Mouse (Mus musculus): Measurements from ENCODE around the gene Il4i1. TPM values are rescaled to one million over a fixed set of nuclear protein-coding genes. Genes with fewer than 3 reads are reported as not detected.
A peak's percentile ranks its signal among the peaks of the same experiment; 100 is the strongest.

The Il4i1 gene
- total RNA-seq, 2 experiments from 2014 or later = 1.0 to 6.4 TPM

- DNase-seq = no peak
- intact Hi-C loops (cut with DNase I) = no loop called here
Observed at GRCm38 (mm10) chr7:44817441-44817840, 1.3 kb downstream of the Il4i1 start.

GRCm38 (mm10) chr7:44818164-44818563 lies 2.0 kb downstream of the Il4i1 start:
- DNase-seq = no peak
- intact Hi-C loops (cut with DNase I) = no loop called here

GRCm38 (mm10) chr7:44818751-44819235 lies 2.6 kb downstream of the Il4i1 start:
- peak; percentile 67 to 75 for DNase-seq
- intact Hi-C loops (cut with DNase I) = no loop called here

GRCm38 (mm10) chr7:44819391-44819790 lies 3.2 kb downstream of the Il4i1 start:
- intact Hi-C loops (cut with DNase I) = no loop called here
- DNase-seq = no peak

GRCm38 (mm10) chr7:44819863-44820262 lies 3.7 kb downstream of the Il4i1 start:
- intact Hi-C loops (cut with DNase I) = loop anchor here (10.0 kb wide), 1 partner anchor 175 kb away; no protein-coding TSS in a partner anchor
- peak in 1 of 2 experiments; percentile 13 for DNase-seq

- intact Hi-C loops (cut with DNase I) = loop anchor here (10.0 kb wide), 1 partner anchor 176 kb away; no protein-coding TSS in a partner anchor
- no peak for DNase-seq
Observed at GRCm38 (mm10) chr7:44820525-44820924, 4.3 kb downstream of the Il4i1 start.

- intact Hi-C loops (cut with DNase I) = loop anchor here (10.0 kb wide), 1 partner anchor 177 kb away; no protein-coding TSS in a partner anchor
- DNase-seq = no peak
Observed at GRCm38 (mm10) chr7:44821666-44822448, 5.7 kb downstream of the Il4i1 start.

- intact Hi-C loops (cut with DNase I) = loop anchor here (10.0 kb wide), 1 partner anchor 179 kb away; no protein-coding TSS in a partner anchor
Observed at GRCm38 (mm10) chr7:44823409-44823808, 7.2 kb downstream of the Il4i1 start.

GRCm38 (mm10) chr7:44824872-44825271 lies 8.7 kb downstream of the Il4i1 start:
- DNase-seq = peak; percentile 54 to 81
- intact Hi-C loops (cut with DNase I) = loop anchor here (2.0 to 10.0 kb wide), 2 partner anchors 100 to 180 kb away; no protein-coding TSS in a partner anchor

More at GRCm38 (mm10) chr7:44823409-44823808, 7.2 kb downstream of the Il4i1 start:
- no peak for DNase-seq

- DNase-seq = no peak
- intact Hi-C loops (cut with DNase I) = loop anchor here (10.0 kb wide), 1 partner anchor 182 kb away; no protein-coding TSS in a partner anchor
Observed at GRCm38 (mm10) chr7:44826771-44827170, 10.6 kb downstream of the Il4i1 start.

GRCm38 (mm10) chr7:44828706-44829105 lies 12.5 kb downstream of the Il4i1 start:
- DNase-seq = peak in 1 of 2 experiments; percentile 14

GRCm38 (mm10) chr7:44832763-44833162 lies 16.6 kb downstream of the Il4i1 start:
- DNase-seq = no peak
- intact Hi-C loops (cut with DNase I) = no loop called here

More at GRCm38 (mm10) chr7:44828706-44829105, 12.5 kb downstream of the Il4i1 start:
- intact Hi-C loops (cut with DNase I) = loop anchor here (10.0 kb wide), 1 partner anchor 184 kb away; no protein-coding TSS in a partner anchor

GRCm38 (mm10) chr7:44835373-44836015 lies 19.3 kb downstream of the Il4i1 start:
- intact Hi-C loops (cut with DNase I) = no loop called here

GRCm38 (mm10) chr7:44836016-44836404 lies 19.8 kb downstream of the Il4i1 start:
- intact Hi-C loops (cut with DNase I) = no loop called here
- no peak for DNase-seq

More at GRCm38 (mm10) chr7:44835373-44836015, 19.3 kb downstream of the Il4i1 start:
- no peak for DNase-seq

- peak; percentile 60 to 66 for DNase-seq
- intact Hi-C loops (cut with DNase I) = no loop called here
Observed at GRCm38 (mm10) chr7:44836423-44837053, 20.4 kb downstream of the Il4i1 start.

- intact Hi-C loops (cut with DNase I) = no loop called here
Observed at GRCm38 (mm10) chr7:44838073-44838472, 21.9 kb downstream of the Il4i1 start.

GRCm38 (mm10) chr7:44839171-44839490 lies 22.9 kb downstream of the Il4i1 start:
- DNase-seq = no peak
- intact Hi-C loops (cut with DNase I) = no loop called here

More at GRCm38 (mm10) chr7:44838073-44838472, 21.9 kb downstream of the Il4i1 start:
- DNase-seq = no peak

- intact Hi-C loops (cut with DNase I) = no loop called here
- DNase-seq = no peak
Observed at GRCm38 (mm10) chr7:44839491-44840191, 23.5 kb downstream of the Il4i1 start.

- DNase-seq = no peak
- intact Hi-C loops (cut with DNase I) = no loop called here
Observed at GRCm38 (mm10) chr7:44840426-44840825, 24.2 kb downstream of the Il4i1 start.

Measured in gastrocnemius, postnatal 36 days (tissue).